ENCODE assay signal across 7 mouse cellular contexts in genomic region chr2:166035725-166036124, GRCm38 (mm10). TPM values are rescaled to one million over a fixed set of nuclear protein-coding genes. Genes with fewer than 3 reads are reported as not detected.
A peak's percentile ranks its signal among the peaks of the same experiment; 100 is the strongest.
DNase-seq lines count a peak whose midpoint lies in the region; ATAC-seq lines count a peak whose summit lies in the region.

No protein-coding gene starts in this region.

- ATAC-seq in hematopoietic stem cell, adult 5-6 weeks (replicated peaks in 1 of 2; ENCODE audit: insufficient read depth in 1 of 2, low FRiP score in 2 of 2, low TSS enrichment in 1 of 2, low read depth in 1 of 2, poor library complexity in 2 of 2, severe bottlenecking in 2 of 2): peak; percentile 27 to 40; a peak in 1 of 4 replicates

- DNase-seq in ovary, postnatal 36 days (ENCODE audit: low spot score): peak; percentile 55
- no peak for DNase-seq in ovary, postnatal 14 days (ENCODE audit: low spot score)
- peak; percentile 89 for DNase-seq in ZHBTc4 (ENCODE audit: low read depth, low spot score)
- peak; percentile 56 for DNase-seq in embryo, embryonic 11 days
- peak; percentile 90 for DNase-seq in lung, postnatal 36 days
- peak; percentile 87 for DNase-seq in thymus, postnatal 14 days

RNA-seq across cellular contexts. Expression of gene Ncoa3, which starts 43.3 kb away (rescaled TPM):
- 31.0 and 35.7 TPM in 2 replicates for total RNA-seq in hematopoietic stem cell, adult 5-6 weeks (2017)
